Mouse (Mus musculus) adrenal gland, adult 18-20 months (tissue): Measurements from ENCODE around the gene Anapc1. TPM values are rescaled to one million over a fixed set of nuclear protein-coding genes. Genes with fewer than 3 reads are reported as not detected.

Source experiments
- DNase-seq, 2 experiments: peaks; one replicate each; pipeline ENCODE4 v3.0.0; 2021 to 2022; ENCODE audit warnings: low spot score in 2 of 2
- total RNA-seq, 2 experiments: library from RNA; stranded (reverse); gene quantifications; 1 replicate in 1 of 2; 2 replicates in 1 of 2; pipeline ENCODE4 v1.2.3; 2021

The Anapc1 gene
- total RNA-seq, 2 experiments from 2014 or later: 53.2 to 69.8 TPM

DNA sequence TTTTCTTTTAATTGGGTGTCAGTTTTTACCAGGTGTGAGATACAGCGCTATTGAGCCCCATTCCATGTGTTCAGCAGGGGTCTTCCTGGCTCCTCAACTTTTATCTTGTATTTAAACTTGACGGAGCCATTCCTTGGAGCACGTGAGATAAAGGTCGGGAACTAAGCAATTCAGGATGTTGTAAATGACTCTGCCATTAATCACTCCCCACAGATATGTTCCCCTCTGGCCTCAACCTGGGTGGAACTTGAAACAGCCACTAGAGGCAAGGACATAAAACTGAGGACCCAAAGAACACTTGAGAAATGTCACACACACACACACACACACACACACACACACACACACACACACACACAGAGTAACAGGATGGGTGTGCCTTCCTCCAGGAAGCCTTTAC, 118.7 kb downstream of the Anapc1 start:
- no peak for DNase-seq

DNA sequence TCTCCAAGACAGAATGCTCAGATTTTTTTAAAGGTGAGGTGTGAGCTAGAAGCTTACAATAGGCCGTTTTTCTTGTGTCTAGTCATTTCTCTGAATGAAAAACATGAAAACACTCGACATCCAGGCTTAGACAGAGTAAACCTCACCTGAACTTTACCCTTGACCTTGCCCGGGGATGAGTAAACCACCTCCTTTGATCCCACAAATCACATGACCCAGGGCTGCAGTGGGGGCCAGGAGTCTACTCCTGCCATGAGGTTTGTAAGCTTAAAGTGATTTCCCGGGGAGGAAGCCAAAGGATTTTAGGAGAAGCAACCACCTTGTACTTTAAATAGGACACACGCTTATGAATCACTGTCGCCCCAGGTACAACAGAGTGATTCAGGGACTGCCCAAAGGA, 119.2 kb downstream of the Anapc1 start:
- DNase-seq: no peak

DNA sequence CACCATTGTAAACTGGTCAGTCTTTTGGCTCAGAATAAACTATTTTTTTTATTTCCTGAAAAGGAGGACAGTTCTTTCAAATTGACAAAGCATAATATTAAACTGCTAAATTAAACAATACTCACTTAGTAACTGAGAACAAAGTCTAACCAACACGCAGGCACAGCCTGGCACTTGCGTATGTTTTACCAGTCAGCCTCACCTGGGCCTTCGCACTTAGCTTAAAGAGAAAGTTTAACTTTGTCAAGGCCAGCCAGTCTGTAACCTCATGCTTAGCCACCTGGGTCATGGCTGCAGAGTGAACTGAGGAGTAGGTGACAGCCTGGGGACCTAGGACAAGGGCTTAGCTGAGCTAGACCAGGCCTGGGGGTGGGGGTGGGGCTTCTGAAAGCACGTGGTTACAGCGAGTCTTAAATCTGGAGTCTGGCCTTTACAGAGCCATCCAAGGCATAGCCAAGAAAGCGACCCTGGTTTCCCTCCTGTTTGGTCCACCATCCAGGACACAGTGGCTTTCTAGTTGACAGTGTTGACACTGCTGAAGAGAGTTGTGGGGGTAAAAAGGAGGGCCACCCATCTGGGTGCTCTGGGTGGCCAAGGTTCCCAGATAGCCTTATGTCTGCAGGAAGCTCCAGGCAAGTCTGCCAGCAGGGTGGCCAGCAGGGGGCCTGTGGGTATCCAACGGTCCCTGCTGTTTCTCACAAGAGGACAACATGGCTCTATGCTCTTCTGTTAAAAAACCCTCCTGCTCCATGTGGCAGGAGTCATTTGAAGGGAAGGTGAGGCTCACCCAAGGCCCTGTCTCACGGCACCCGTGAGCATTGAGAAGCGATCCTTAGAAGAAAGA, 120.7 kb downstream of the Anapc1 start:
- peak in 1 of 2 experiments; percentile 21 for DNase-seq

DNA sequence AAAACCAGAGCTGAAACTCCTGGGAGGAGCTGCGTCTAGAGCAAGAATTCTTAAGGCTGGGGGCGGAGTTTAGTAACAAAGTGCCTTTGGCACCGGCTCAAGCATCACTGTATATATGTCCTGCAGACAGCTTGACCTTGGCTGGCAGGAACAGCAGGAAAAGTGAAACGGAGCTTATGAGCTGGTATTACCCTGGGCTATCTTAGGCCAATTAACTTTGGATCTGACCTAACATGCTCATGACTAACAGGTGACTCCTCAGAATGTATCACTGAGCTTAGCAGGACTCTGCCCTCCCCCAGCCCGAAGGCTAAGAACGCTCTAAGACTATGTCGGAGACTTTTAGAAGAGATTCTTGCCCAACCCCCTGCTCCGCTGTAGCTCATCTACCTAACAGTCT, 121.3 kb downstream of the Anapc1 start:
- DNase-seq: no peak

DNA sequence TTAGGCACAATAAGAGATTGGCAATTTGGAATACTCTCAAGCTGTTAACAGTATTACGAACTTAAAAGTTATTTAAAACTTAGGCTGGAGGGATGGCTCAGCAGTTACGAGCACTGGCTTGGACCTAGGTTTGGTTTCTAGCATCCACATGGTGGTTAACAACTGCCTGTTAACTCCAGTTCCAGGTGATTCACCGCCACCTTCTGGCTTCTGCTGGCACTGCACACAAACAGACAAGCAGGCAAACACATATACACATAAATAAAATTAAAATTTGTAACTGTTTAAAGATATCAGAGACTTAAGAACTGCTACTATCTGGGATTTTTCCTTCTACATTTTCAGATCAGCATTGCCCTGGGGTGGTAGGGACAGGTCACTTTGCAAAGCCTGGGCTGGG, 123.0 kb downstream of the Anapc1 start:
- DNase-seq: no peak

Other genes with a start within 250 kb of the Anapc1 start
- gene Spdye4c, start 96.2 kb downstream of the Anapc1 start, total RNA-seq: not detected
- gene Mertk, start 11.6 kb upstream of the Anapc1 start, total RNA-seq: 10 to 100 TPM; 12.8 to 17.5 TPM
- gene Tmem87b, start 130.7 kb upstream of the Anapc1 start, total RNA-seq: 10 to 100 TPM; 24.6 to 37.8 TPM
- gene Fbln7, start 175.6 kb upstream of the Anapc1 start, total RNA-seq: 1 to 10 TPM; 4.9 to 5.2 TPM